Mouse (Mus musculus) heart, embryonic 14.5 days (tissue): ENCODE results near the gene Efemp2. TPM values are rescaled to one million over a fixed set of nuclear protein-coding genes. Genes with fewer than 3 reads are reported as not detected.

Source experiments
- ATAC-seq: fragments of 200-750 bp; cut with Nextera tagmentation; 2 replicates; pipeline ENCODE4 v1.8.0; 2017; ENCODE audit warnings: low read depth, moderate TSS enrichment; ENCODE audit not compliant: insufficient number of reproducible peaks, insufficient read depth, low FRiP score
- H3K27ac ChIP-seq, 2 experiments: fragments of 200-500 bp in 1 of 2; fragments of 300-500 bp in 1 of 2; sonication (generic) in 1 of 2; replicated peaks in 1 of 2; 2 replicates each; pipeline ENCODE4 v1.5.1; 2012 to 2014; ENCODE audit warnings: low read depth in 2 of 2, low read length in 2 of 2, control low read depth in 1 of 2, mild to moderate bottlenecking in 1 of 2, mixed read lengths in 1 of 2; ENCODE audit not compliant: control insufficient read depth in 1 of 2, insufficient read depth in 1 of 2
- H3K27me3 ChIP-seq: fragments of 300-500 bp; sonication (generic); 2 replicates; pipeline ENCODE4 v1.6.1; 2014; ENCODE audit warnings: mild to moderate bottlenecking, low read length, control low read depth; ENCODE audit not compliant: control insufficient read depth, insufficient read depth
- H3K36me3 ChIP-seq: fragments of 300-500 bp; sonication (generic); 2 replicates; pipeline ENCODE4 v1.6.1; 2014; ENCODE audit warnings: mild to moderate bottlenecking, control low read depth, low read length, mixed read lengths; ENCODE audit not compliant: control insufficient read depth, insufficient read depth
- H3K4me1 ChIP-seq, 2 experiments: fragments of 200-500 bp in 1 of 2; fragments of 300-500 bp in 1 of 2; sonication (generic) in 1 of 2; 2 replicates each; pipeline ENCODE4 v1.6.1; 2012 to 2014; ENCODE audit warnings: low read length in 2 of 2, control low read depth in 1 of 2, mixed read lengths in 1 of 2; ENCODE audit not compliant: control insufficient read depth in 2 of 2, insufficient read depth in 2 of 2
- H3K4me2 ChIP-seq: fragments of 300-500 bp; sonication (generic); 2 replicates; pipeline ENCODE4 v1.6.1; 2014; ENCODE audit warnings: mild to moderate bottlenecking, low read length
- H3K4me3 ChIP-seq, 2 experiments: fragments of 200-500 bp in 1 of 2; fragments of 300-500 bp in 1 of 2; sonication (generic) in 1 of 2; 2 replicates each; pipeline ENCODE4 v1.5.1; 2012 to 2014; ENCODE audit warnings: low read length in 2 of 2, mild to moderate bottlenecking in 2 of 2, control low read depth in 1 of 2, low read depth in 1 of 2, moderate library complexity in 1 of 2; ENCODE audit not compliant: control insufficient read depth in 1 of 2, insufficient read depth in 1 of 2
- H3K9ac ChIP-seq: fragments of 300-500 bp; sonication (generic); 2 replicates; pipeline ENCODE4 v1.6.1; 2014; ENCODE audit warnings: mild to moderate bottlenecking, low read length
- H3K9me3 ChIP-seq: fragments of 300-500 bp; sonication (generic); 2 replicates; pipeline ENCODE4 v1.6.1; 2016; ENCODE audit warnings: low read length, control low read depth; ENCODE audit not compliant: control insufficient read depth
- WGBS: fragments of 180-500 bp; shearing (Covaris S2); extraction: QIAGEN DNeasy Blood & Tissue Kit; methylation state at CpG from one replicate; pipeline ENCODE4 v1.1.7; 2014; 5-methylcytosine and 5-hydroxymethylcytosine counted together
- polyA plus RNA-seq: library from polyadenylated mRNA; unstranded; fragments of >200 nt; fragmentation: Nextera tagmentation; extraction: Ambion mirVana; gene quantifications from 2 replicates; pipeline ENCODE4 v1.2.1, GENCODE M21; 2014

Gene Efemp2
- polyA plus RNA-seq, 1 experiment from 2014 or later, result 68.9 TPM

DNA sequence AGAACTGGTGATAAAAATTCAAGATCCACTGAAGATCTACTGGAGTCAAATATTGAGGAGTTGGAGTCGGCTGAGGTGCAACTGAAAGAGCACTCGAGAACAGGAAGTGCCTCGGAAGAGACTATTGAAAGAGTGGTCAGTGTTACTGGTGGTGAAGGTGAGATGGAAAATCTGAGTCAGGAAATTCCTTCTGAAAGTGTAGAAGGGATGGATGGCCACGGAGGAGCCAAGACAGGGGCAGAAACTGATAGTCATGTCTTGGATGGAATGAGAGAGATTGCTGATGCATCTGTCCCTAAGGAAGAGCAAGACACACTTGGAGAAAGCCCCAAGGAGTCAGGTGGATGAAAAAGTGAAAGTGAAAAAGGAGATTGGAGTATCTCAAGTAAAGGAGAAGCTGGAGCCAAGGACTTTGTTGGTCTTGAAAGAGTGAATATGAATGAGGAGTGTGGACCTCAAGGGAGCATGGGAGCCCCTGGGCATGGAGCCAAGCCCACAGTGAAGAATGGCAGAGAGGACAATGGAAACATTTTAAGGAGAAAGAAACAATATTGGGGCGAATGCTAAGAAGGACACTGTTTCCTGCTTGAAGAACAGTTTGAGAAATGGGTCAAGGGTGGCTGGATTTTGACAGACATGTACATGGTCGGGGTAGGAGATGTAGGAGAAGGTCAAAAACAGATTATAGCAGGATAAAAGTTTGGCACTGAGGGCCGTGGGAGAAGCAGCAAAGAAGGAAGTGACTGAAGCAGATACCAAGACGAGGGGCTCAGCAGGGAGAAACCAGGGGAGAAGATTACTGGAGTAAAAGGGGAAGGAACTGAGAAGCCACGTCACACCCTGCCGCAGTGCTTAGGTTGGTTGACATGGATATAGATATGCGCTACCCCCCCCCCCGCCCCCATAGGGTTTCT is 38.6 kb downstream of the Efemp2 start:
- peaks cover 14 to 16% of the 10 kb centered on the region in 2 experiments for H3K4me1 ChIP-seq
- no peaks in the 10 kb centered on the region for H3K36me3 ChIP-seq
- H3K9ac ChIP-seq, result no peak overlapping the region
- peak overlapping the region; percentile 91 for H3K4me2 ChIP-seq
- H3K4me3 ChIP-seq, result no peak overlapping the region
- WGBS, result 70% methylated on average over 12 of the region's 12 CpGs
- H3K9me3 ChIP-seq, result no peaks in the 10 kb centered on the region
- H3K27me3 ChIP-seq, result no peaks in the 10 kb centered on the region
- no peak for ATAC-seq
- no peak overlapping the region; a peak in 1 of 4 replicates for H3K27ac ChIP-seq

DNA sequence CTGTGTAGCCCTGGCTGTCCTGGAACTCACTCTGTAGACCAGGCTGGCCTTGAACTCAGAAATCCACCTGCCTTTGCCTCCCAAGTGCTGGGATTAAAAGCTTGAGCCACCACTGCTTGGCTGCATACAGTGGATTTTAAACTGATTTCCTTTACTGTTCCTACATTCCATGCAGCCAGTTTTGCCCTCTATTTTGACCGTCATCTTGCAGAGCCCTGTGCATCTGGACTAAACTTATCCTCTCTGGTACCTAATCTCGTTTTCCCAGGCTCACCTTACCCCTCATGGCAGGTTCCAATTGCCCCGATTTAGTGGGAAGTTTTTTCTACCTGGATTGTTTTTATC is 39.2 kb downstream of the Efemp2 start:
- Histone ChIP-seq H3K4me1 (peaks cover 14 to 16% of the 10 kb centered on the region in 2 experiments), H3K27me3 (no peaks in the 10 kb centered on the region), H3K36me3 (no peaks in the 10 kb centered on the region), H3K9ac (no peak overlapping the region), H3K4me3 (no peak overlapping the region), H3K4me2 (no peak overlapping the region), H3K27ac (no peak overlapping the region), H3K9me3 (no peaks in the 10 kb centered on the region)
- 86% methylated on average over 3 of the region's 3 CpGs for WGBS
- no peak for ATAC-seq

DNA sequence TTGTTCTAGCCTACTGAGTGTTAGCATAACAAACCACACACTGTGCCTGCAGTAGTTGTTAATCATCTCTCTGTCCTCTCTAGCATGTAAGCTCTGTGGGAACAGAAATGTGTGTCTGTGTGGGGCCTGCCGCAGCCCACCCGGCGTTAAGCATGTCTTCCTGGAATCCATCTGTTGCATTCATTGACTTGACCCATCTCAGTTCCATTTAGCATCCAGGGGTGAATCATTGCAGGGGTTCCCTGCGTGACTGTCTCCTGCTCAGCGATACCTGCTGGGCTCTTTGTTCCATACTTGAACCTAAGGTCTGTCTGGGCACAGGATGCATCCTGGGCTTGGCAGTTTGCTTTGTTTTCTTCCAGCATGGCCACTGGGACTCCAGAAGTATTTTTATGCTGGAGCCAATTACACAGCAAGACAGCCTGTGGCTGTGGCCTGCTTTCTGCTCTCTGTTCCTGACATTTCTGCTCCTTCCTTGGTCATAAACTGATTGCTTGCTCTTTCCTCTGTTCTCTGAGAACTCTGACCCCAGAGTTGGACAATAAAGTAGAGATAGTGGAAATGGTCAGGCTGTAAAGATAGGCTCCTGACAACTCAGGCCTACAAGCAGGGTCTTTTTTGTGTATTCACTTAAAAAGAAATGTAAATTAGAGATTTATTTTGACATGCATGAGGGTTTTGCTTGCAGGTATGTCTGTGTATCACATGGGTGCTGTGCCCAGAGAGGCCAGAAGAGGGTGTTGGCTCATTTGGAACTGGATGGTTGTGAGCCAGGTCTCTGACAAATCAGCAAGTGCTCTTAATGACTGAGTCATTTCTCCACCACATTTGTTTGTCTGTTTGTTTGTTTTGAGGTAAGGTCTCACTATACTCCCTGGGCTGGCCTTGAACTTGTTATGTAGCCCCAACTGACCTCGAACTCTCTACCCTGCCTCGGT is 42.4 kb downstream of the Efemp2 start:
- Histone ChIP-seq H3K4me1 (peaks cover 7 to 8% of the 10 kb centered on the region in 2 experiments), H3K27me3 (no peaks in the 10 kb centered on the region), H3K9ac (no peak overlapping the region), H3K4me3 (no peak overlapping the region), H3K9me3 (no peaks in the 10 kb centered on the region), H3K4me2 (no peak overlapping the region), H3K27ac (no peak overlapping the region), H3K36me3 (no peaks in the 10 kb centered on the region)
- WGBS, result 88% methylated on average over 7 of the region's 7 CpGs
- no peak for ATAC-seq

DNA sequence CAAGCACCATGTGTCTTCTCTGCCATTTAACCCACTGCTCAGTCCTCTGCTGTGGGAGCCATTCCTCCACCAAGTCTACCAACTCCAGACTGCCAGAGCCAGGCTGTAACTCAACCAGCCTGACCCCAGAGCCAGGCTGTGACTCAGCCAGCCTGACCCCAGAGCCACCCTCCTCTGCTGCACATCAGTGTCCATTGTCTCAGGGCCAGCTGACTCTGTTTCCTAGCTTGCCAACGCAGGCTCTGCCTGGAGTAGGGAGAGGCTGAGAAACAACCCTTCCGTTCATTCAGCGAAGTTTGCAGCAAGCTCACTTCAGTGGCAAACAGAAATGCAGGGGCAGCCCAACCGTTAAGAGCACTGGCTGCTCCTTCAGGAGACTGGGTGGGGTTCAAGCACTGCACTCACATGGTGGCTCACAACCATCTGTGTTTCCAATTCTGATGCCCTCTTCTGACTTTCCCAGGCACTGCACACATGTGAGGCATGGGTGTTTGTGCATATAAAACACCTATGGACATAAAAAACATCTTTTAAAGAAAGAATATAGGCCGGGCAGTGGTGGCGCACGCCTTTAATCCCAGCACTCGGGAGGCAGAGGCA is 43.3 kb downstream of the Efemp2 start:
- no peak overlapping the region for H3K4me2 ChIP-seq
- no peaks in the 10 kb centered on the region for H3K9me3 ChIP-seq
- H3K9ac ChIP-seq, result no peak overlapping the region
- H3K4me1 ChIP-seq, result peaks cover 6% of the 10 kb centered on the region in 2 experiments
- 80% methylated on average over 8 of the region's 8 CpGs for WGBS
- no peak overlapping the region for H3K4me3 ChIP-seq
- no peak for ATAC-seq
- no peak overlapping the region for H3K27ac ChIP-seq
- no peaks in the 10 kb centered on the region for H3K27me3 ChIP-seq
- H3K36me3 ChIP-seq, result no peaks in the 10 kb centered on the region

DNA sequence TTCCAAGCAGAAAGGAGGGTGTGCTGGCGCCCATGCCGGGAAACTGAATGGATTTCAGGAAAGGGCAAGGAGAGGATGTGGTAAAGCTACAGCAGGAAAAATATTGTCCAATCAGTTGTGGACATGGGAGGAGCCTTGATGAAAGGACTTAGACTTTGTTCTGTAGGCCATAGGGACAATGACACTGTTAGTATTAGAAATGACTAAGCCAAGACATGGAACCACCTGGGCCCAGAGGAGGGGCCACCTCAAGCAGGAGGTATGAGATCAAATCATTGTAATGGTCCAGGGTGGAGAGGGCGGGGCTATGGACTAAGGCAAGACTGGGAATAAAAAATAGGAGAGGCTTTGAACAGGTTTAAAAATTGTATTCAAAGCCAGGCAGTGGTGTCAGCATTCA is 45.0 kb downstream of the Efemp2 start:
- H3K4me1 ChIP-seq, result no peaks in the 10 kb centered on the region
- H3K4me2 ChIP-seq, result no peak overlapping the region
- H3K9ac ChIP-seq, result no peak overlapping the region
- no peak for ATAC-seq
- no peaks in the 10 kb centered on the region for H3K27me3 ChIP-seq
- H3K36me3 ChIP-seq, result no peaks in the 10 kb centered on the region
- H3K27ac ChIP-seq, result no peak overlapping the region
- 85% methylated on average over 3 of the region's 3 CpGs for WGBS
- no peak overlapping the region for H3K4me3 ChIP-seq
- H3K9me3 ChIP-seq, result no peaks in the 10 kb centered on the region

DNA sequence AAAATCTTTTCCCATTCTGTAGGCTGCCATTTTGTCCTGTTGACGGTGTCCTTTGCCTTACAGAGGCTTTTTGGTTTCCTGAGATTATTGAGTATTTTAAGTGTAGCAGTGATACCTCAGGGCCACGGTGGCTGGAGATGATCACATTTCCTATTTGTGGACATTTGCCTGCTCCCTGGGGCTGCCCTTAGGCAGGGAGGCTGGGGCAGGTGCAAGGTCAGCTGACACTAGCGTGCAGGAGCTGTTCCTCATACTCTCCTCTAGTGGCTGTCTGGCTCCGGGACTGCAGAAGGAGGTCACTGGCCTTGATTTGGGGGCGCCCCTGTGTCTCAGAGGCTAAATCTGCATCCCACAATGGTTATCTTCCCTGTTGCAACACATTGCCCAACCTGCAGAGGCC is 51.5 kb downstream of the Efemp2 start:
- no peaks in the 10 kb centered on the region for H3K9me3 ChIP-seq
- no peak overlapping the region for H3K9ac ChIP-seq
- H3K27me3 ChIP-seq, result peaks cover 2% of the 10 kb centered on the region; the same call in 1 of the 2 replicates
- H3K4me1 ChIP-seq, result peaks cover 4% of the 10 kb centered on the region in 2 experiments; a peak in 1 of 4 replicates
- 66% methylated on average over 5 of the region's 5 CpGs for WGBS
- H3K4me3 ChIP-seq, result no peak overlapping the region
- no peak for ATAC-seq
- no peak overlapping the region for H3K4me2 ChIP-seq
- H3K27ac ChIP-seq, result no peak overlapping the region
- no peaks in the 10 kb centered on the region for H3K36me3 ChIP-seq
